Mouse (Mus musculus) adrenal gland, adult 18-20 months (tissue): Measurements from ENCODE around the gene Unc13c. TPM values are rescaled to one million over a fixed set of nuclear protein-coding genes. Genes with fewer than 3 reads are reported as not detected.

Source experiments
- DNase-seq, 2 experiments: peaks; one replicate each; pipeline ENCODE4 v3.0.0; 2021 to 2022; ENCODE audit warnings: low spot score in 2 of 2
- total RNA-seq, 2 experiments: library from RNA; stranded (reverse); gene quantifications; 1 replicate in 1 of 2; 2 replicates in 1 of 2; pipeline ENCODE4 v1.2.3; 2021

Gene Unc13c
- total RNA-seq, 2 experiments from 2014 or later, result 0.20 to 0.42 TPM

DNA sequence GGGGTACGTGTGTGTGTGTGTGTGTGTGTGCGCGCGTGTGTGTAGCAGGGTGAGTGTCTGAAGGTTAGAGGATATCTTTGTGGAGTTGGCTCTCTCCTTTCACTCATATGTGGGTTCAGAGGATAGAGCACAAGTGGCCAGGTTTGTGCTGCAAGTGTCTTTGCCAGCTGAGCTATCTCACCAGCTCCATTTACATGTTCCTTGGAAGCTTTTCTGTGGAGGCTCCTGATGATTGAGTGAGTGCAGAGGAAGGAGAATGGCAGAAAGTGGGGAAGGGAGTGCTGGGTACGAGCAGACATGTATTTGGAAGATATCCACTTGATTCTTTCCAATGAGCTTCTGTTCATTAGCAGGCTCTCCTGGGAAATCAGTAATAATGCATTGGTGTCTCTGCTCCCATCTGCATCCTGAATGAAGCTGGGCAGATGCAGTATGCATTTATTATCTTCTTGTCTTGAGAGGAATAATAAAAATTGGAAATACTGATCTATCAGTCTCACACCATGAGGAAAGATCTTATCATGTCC is 86.3 kb downstream of the Unc13c start:
- DNase-seq, result no peak

GRCm38 (mm10) chr9:73867410-73868067 is 101.2 kb downstream of the Unc13c start:
- no peak for DNase-seq

GRCm38 (mm10) chr9:73866666-73867065 is 102.1 kb downstream of the Unc13c start:
- DNase-seq, result no peak

DNA sequence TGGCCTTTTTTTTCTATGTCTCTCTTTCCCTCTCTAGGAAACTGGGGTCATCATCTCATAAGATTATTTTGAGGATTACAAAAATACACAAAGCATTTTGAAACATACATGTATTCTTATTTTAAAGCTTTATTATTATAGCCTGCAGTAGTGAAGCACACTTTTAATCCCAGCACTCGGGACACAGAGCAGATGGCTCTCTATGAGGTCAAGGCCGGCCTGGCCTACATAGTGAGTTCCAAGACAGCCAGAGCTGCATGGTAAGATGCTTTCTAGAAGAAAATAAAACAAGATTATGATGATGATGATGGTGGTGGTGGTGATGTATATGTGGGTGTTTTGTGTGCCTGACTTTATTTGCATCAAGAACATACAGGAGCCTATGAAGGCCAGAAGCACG is 109.3 kb downstream of the Unc13c start:
- DNase-seq, result no peak

- no peak for DNase-seq
Observed at GRCm38 (mm10) chr9:73854281-73854680, 114.5 kb downstream of the Unc13c start.

- DNase-seq, result no peak
Observed at GRCm38 (mm10) chr9:73806681-73807080, 162.1 kb downstream of the Unc13c start.

DNA sequence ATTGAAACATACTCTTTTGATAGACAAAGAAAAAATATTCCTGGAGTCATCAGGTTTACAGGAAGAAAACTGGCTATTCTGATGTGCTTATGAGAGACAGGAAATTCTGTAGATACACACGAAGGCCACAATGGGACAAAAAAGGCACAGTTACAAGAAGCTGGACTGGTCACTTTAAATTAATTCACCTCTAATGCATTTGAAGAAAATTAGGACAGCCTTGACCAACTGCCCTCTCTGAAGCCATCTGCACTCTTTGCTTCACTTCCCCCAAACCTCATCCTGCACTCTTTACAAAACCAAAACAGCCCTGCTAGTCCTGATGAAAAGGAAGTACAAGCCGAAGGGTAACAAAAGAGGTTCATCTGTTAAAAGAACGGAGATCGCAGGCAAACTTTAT is 194.2 kb downstream of the Unc13c start:
- DNase-seq, result no peak

- DNase-seq, result no peak
Observed at GRCm38 (mm10) chr9:73755185-73755584, 213.6 kb downstream of the Unc13c start.

GRCm38 (mm10) chr9:73753480-73753879 is 215.3 kb downstream of the Unc13c start:
- DNase-seq, result no peak

DNA sequence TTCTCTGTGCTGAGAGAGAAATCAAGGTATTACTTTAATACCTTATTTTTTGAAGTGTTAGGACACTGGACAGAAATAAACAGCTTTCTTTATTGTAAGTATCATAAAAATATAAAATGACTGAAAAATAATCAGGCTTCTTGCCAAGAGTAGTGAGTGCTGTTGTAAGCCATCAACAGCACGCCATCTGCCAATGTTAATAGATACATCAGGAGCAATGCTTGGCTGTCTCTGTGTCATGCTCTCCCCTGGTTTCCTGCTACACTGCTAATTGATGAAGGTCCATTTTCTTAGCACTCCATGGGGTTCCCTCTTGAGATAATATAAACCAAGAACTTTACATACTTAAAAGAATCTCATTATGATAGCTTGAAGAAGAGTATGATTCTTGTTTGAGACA is 217.4 kb downstream of the Unc13c start:
- DNase-seq, result no peak

- no peak for DNase-seq
Observed at GRCm38 (mm10) chr9:73734446-73734845, 234.3 kb downstream of the Unc13c start.

DNA sequence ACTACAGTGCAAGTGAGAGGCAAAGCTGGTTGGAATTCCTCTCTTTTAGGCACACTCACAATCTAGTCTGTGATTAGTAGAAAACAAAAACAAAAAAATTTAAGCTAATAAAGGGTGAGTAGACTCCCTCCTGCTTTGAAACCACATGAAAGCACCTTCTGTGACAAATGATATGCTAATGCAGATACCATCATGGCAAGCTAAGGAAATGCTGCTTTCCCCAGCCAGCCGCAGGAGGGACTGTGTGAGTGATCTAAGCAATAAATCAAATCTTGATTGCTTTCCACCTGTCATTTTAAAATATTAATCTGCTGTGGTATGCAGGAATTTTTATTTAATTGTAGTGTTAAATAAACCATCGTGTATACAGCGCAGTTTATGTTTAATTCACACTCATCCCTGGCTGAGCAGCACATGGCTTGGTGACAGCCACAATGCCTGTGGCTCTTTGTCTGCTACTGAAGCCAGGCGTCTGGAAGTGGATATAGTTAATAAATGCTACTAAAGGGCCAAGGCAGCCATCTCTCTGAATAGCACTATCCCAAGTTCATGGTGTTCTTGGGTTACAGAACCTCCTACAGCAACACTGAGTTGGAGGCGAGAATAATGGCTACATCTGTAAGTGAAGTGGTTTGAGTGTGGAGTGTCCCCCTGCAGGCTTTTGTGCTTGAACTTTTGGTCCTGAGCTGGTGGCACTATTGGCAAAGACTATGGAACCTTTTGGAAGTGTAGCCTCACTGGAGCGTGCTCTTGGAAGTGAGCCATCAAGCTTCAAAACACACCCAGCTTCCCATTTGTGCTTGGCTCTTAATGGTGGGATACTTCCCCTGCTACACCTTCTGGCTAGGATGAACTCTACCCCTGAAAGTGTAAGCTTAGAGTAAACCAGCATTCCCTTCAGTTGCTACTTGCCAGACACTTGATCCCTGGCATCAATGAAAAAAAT is 242.8 kb downstream of the Unc13c start:
- no peak for DNase-seq

- DNase-seq, result no peak
Observed at GRCm38 (mm10) chr9:73724776-73725175, 244.0 kb downstream of the Unc13c start.

DNA sequence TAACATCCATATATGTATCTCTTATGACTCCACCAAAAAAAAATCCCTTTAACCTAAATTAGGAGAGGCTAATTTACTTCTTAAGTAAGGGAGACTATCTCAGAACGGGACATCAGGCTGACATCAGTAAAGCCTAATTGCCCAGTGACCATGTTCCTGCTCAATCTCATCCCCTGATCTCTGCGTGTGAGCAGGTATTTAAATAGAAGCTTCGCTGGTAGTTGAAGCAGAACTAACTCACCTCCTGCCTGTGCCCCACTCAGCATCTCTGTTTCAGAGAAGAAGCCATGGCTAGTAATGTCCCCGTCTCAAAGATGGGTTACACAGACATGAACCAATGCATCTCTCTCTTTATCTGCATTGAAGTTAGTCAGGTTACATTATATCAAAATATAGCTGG is 255.3 kb downstream of the Unc13c start:
- no peak for DNase-seq

DNA sequence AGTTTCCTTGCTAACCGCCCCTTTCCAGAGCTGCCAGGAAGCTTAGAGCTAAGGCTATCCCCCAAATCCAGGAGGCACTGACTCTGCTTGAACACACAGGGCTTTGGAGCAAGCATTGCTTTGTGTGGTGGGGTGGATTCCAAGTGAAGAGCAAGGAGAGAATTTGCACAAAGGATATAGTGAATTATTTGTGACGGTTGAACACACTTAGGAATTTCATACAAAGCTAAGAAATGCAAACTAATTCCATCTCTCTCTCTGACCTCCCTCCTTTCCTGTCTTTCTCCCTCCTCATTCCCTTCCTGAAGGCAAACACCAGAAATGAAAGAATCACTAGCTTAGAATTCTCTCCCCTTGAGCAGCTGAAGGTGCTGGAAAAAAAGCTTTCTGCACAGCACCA is 271.7 kb downstream of the Unc13c start:
- no peak for DNase-seq

GRCm38 (mm10) chr9:73681580-73681979 is 287.2 kb downstream of the Unc13c start:
- no peak for DNase-seq

DNA sequence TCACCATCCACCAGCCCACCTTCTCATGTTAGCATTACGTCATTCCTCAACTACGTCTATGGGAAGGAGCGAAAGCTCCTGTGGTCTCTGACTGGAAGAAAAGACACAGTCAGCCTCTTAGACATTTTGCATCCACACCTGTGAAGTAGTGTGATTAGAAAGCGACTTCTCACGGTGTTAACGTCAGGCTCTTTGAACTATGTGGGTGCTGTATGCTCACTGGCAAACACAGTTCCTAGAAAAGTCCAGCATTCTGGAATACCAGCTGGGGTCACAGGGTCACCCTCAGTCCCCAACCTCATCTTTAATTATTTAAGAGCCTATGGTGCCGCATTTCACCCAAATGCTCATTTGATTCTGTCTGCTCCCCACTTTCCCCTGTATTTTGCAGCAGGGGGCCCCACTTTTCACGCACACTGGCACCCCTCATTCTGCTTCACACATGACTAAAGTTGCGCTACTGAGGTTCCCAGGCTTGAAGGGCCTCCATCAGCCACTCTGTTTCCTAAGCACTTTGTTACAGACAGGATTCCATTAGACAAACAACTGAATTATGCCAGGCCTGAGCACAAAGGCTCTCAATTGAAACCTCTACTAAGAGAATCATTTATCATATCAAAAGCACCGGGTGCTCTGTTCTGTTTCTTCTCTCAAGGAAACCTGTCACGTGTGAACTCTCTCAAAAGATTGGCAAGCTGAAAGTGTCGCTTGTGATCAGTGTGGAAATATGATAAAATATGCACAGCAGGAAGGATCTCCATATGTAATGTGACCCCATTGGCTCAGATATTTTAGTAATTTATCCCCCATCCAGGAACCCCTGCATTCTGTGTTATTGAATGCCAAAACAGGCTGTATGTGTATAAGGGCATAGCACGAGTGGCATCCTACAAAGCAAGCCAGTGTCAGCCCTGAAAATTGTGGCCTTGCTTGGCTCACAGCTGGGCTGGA is 287.9 kb downstream of the Unc13c start:
- no peak for DNase-seq

- DNase-seq, result peak in 1 of 2 experiments; percentile 4
Observed at GRCm38 (mm10) chr9:73671656-73672212, 297.0 kb downstream of the Unc13c start.

- no peak for DNase-seq
Observed at GRCm38 (mm10) chr9:73670040-73670439, 298.7 kb downstream of the Unc13c start.

DNA sequence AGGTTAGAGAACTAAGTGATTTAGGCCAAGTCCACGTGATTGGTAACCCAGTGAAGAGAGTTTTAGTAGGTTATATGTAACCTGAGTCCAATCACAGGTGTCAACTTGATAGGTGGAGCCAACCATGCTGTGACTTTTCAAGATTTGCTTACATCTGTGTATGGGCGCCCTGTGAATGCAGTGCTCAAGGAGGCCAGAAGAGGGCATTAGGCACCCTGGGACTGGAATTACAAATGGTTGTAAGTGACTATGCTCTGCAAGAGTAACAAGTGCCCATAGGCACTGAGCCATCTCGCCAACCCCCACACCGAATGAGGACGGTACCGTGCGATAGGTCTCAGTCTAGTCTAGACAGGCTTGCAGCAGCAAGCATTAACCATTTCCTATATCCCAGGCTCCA is 305.9 kb downstream of the Unc13c start:
- DNase-seq, result no peak

GRCm38 (mm10) chr9:73649088-73649487 is 319.7 kb downstream of the Unc13c start:
- no peak for DNase-seq
